Mouse (Mus musculus) intestine, postnatal 0 days (tissue): ENCODE measurements around the gene Arfgap1. TPM values are rescaled to one million over a fixed set of nuclear protein-coding genes. Genes with fewer than 3 reads are reported as not detected.
A peak's percentile ranks its signal among the peaks of the same experiment; 100 is the strongest.

Source experiments
- ATAC-seq: fragments of 200-750 bp; cut with Nextera tagmentation; 2 replicates; pipeline ENCODE4 v1.8.0; 2017; ENCODE audit warnings: mild to moderate bottlenecking, moderate TSS enrichment, moderate library complexity
- H3K27ac ChIP-seq: fragments of 300-500 bp; sonication (generic); 2 replicates; pipeline ENCODE4 v1.5.1; 2014; ENCODE audit warnings: mild to moderate bottlenecking, low read depth, low read length, moderate library complexity
- H3K27me3 ChIP-seq: fragments of 300-500 bp; sonication (generic); replicated peaks from 2 replicates; pipeline ENCODE4 v1.6.1; 2014; ENCODE audit warnings: low read length, mixed read lengths; ENCODE audit not compliant: control insufficient read depth, insufficient read depth
- H3K36me3 ChIP-seq: fragments of 300-500 bp; sonication (generic); 2 replicates; pipeline ENCODE4 v1.6.1; 2014; ENCODE audit warnings: mild to moderate bottlenecking, moderate library complexity; ENCODE audit not compliant: control insufficient read depth, insufficient read depth
- H3K4me1 ChIP-seq: fragments of 300-500 bp; sonication (generic); replicated peaks from 2 replicates; pipeline ENCODE4 v1.6.1; 2014; ENCODE audit warnings: antibody characterized with exemption, low read length, mixed read lengths; ENCODE audit not compliant: control insufficient read depth, insufficient read depth
- H3K4me2 ChIP-seq: fragments of 300-500 bp; sonication (generic); replicated peaks from 2 replicates; pipeline ENCODE4 v1.6.1; 2014; ENCODE audit warnings: low read depth, mild to moderate bottlenecking, moderate library complexity
- H3K4me3 ChIP-seq: fragments of 300-500 bp; sonication (generic); 2 replicates; pipeline ENCODE4 v1.5.1; 2014; ENCODE audit warnings: low read depth, low read length
- H3K9ac ChIP-seq: fragments of 300-500 bp; sonication (generic); 2 replicates; pipeline ENCODE4 v1.6.1; 2014; ENCODE audit warnings: mild to moderate bottlenecking, low read depth, low read length
- H3K9me3 ChIP-seq: fragments of 300-500 bp; sonication (generic); 2 replicates; pipeline ENCODE4 v1.6.1; 2016; ENCODE audit warnings: mixed run types; ENCODE audit not compliant: control insufficient read depth
- CTCF ChIP-seq: sonication (generic); IDR thresholded peaks from 2 replicates; pipeline ENCODE4 v1.5.1; 2016; ENCODE audit warnings: low read depth, mild to moderate bottlenecking, control low read depth, antibody characterized with exemption, moderate library complexity
- WGBS: fragments of 180-500 bp; shearing (Covaris S2); extraction: QIAGEN DNeasy Blood & Tissue Kit; methylation state at CpG from one replicate; pipeline ENCODE4 v1.1.7; 2014; 5-methylcytosine and 5-hydroxymethylcytosine counted together
- polyA plus RNA-seq: library from polyadenylated mRNA; unstranded; fragments of >200 nt; fragmentation: Nextera tagmentation; extraction: Ambion mirVana; gene quantifications from 2 replicates; pipeline ENCODE4 v1.2.1, GENCODE M21; 2015

The Arfgap1 gene
- polyA plus RNA-seq, 1 experiment from 2014 or later = 44.0 TPM

- Histone ChIP-seq H3K4me1 (no peaks in the 10 kb centered on the region), H3K27ac (no peak within 1 kb of the TSS), H3K27me3 (no peaks in the 10 kb centered on the region), H3K9me3 (no peaks in the 10 kb centered on the region), H3K4me2 (no peak within 1 kb of the TSS), H3K36me3 (no peaks in the 10 kb centered on the region), H3K4me3 (no peak within 1 kb of the TSS), H3K9ac (no peak within 1 kb of the TSS)
- TF ChIP-seq CTCF = no peak
- ATAC-seq = no peak
- WGBS = 70% methylated on average over 4 of the region's 4 CpGs
These were observed 38.3 kb upstream of the Arfgap1 start, which contains the start of gene Birc7 for GRCm38 (mm10) chr2:180928723-180929122. Gene Birc7 (plus strand): TSS chr2:180929023.

- H3K36me3 ChIP-seq = no peaks in the 10 kb centered on the region
- no peak overlapping the region for H3K4me3 ChIP-seq
- no peaks in the 10 kb centered on the region for H3K9me3 ChIP-seq
- no peaks in the 10 kb centered on the region for H3K27me3 ChIP-seq
- no peak overlapping the region for H3K4me2 ChIP-seq
- no peaks in the 10 kb centered on the region for H3K4me1 ChIP-seq
- no peak for ATAC-seq
- no peak overlapping the region for H3K27ac ChIP-seq
- no peak overlapping the region for H3K9ac ChIP-seq
- no peak for TF ChIP-seq CTCF
- 75% methylated on average over 1 of the region's 1 CpGs for WGBS
These were observed 34.6 kb upstream of the Arfgap1 start for GRCm38 (mm10) chr2:180932418-180932817.

- no peaks in the 10 kb centered on the region for H3K27me3 ChIP-seq
- no peak overlapping the region for H3K27ac ChIP-seq
- no peak overlapping the region for H3K4me2 ChIP-seq
- no peak for TF ChIP-seq CTCF
- H3K36me3 ChIP-seq = no peaks in the 10 kb centered on the region
- no peak overlapping the region for H3K9ac ChIP-seq
- no peaks in the 10 kb centered on the region for H3K4me1 ChIP-seq
- ATAC-seq = no peak
- no peak overlapping the region for H3K4me3 ChIP-seq
- H3K9me3 ChIP-seq = no peaks in the 10 kb centered on the region
These were observed 26.8 kb upstream of the Arfgap1 start for GRCm38 (mm10) chr2:180940187-180940586.

GRCm38 (mm10) chr2:180941869-180942268, 25.2 kb upstream of the Arfgap1 start:
- H3K4me2 ChIP-seq = no peak overlapping the region
- no peak overlapping the region for H3K27ac ChIP-seq
- no peaks in the 10 kb centered on the region for H3K9me3 ChIP-seq
- no peaks in the 10 kb centered on the region for H3K27me3 ChIP-seq
- TF ChIP-seq CTCF = no peak
- H3K4me3 ChIP-seq = no peak overlapping the region
- 0 out of 2 replicates have a peak, but pooled peaks have one; percentile 10 for ATAC-seq
- H3K4me1 ChIP-seq = no peaks in the 10 kb centered on the region
- no peak overlapping the region for H3K9ac ChIP-seq
- H3K36me3 ChIP-seq = no peaks in the 10 kb centered on the region

- WGBS = 30% methylated on average over 1 of the region's 1 CpGs
- TF ChIP-seq CTCF = no peak
- no peak overlapping the region for H3K27ac ChIP-seq
These were observed 17.1 kb upstream of the Arfgap1 start for GRCm38 (mm10) chr2:180949947-180950346.

GRCm38 (mm10) chr2:180952731-180953171, 14.3 kb upstream of the Arfgap1 start:
- Histone ChIP-seq H3K27me3 (0 out of 2 replicates have a peak, but pooled peaks cover 7% of the 10 kb centered on the region), H3K9ac (no peak overlapping the region; the same call in 1 of the 2 replicates), H3K27ac (no peak overlapping the region), H3K36me3 (no peaks in the 10 kb centered on the region), H3K4me1 (no peaks in the 10 kb centered on the region), H3K4me3 (no peak overlapping the region), H3K9me3 (no peaks in the 10 kb centered on the region), H3K4me2 (peak overlapping the region; percentile 6; the same call in 1 of the 2 replicates)
- 53% methylated on average over 9 of the region's 9 CpGs for WGBS
- no peak for TF ChIP-seq CTCF
- ATAC-seq = no peak

More at GRCm38 (mm10) chr2:180949947-180950346, 17.1 kb upstream of the Arfgap1 start:
- Histone ChIP-seq H3K4me1 (no peaks in the 10 kb centered on the region), H3K4me2 (no peak overlapping the region), H3K36me3 (no peaks in the 10 kb centered on the region), H3K9me3 (no peaks in the 10 kb centered on the region), H3K4me3 (no peak overlapping the region), H3K27me3 (0 out of 2 replicates have a peak, but pooled peaks cover 7% of the 10 kb centered on the region), H3K9ac (no peak overlapping the region)
- ATAC-seq = no peak
